Mouse (Mus musculus) heart, postnatal 14 days (tissue): Measurements from ENCODE around the gene Map3k11. TPM values are rescaled to one million over a fixed set of nuclear protein-coding genes. Genes with fewer than 3 reads are reported as not detected.

ENCODE experiments used
- DNase-seq, 2 experiments: peaks; one replicate each; pipeline ENCODE4 v3.0.0; 2021 to 2022
- intact Hi-C: fragments of 180-260 bp; cut with DNase I; formaldehyde crosslinking; loops from one replicate; pipeline ENCODE4 v1.15.1; 2025
- long read RNA-seq, 2 experiments: library from polyadenylated mRNA; stranded (forward); transcript quantifications; one replicate each; pipeline ENCODE4 v2.0.0; 2021
- total RNA-seq, 2 experiments: library from RNA; stranded (reverse); gene quantifications; 2 replicates each; pipeline ENCODE4 v1.2.3; 2021

Gene Map3k11
- 10 to 100 TPM; 35.9 to 37.2 TPM for total RNA-seq
- long read RNA-seq, experiment 1, partial matches to known transcripts, result 61 of 67 reads
- long read RNA-seq, experiment 1, other reads (novel, unspliced or antisense), result 6 of 67 reads
- long read RNA-seq, experiment 2, partial matches to known transcripts, result 55 of 60 reads
- long read RNA-seq, experiment 2, other reads (novel, unspliced or antisense), result 5 of 60 reads

- intact Hi-C loops, result no loop called here
- DNase-seq, result peak; percentile 95 to 96
Measured at GRCm38 (mm10) chr19:5688200-5689087, at the start of gene Map3k11, which contains the start of gene Pcnx3. TSS of gene Map3k11 (plus strand) at chr19:5688742. TSS of gene Pcnx3 (minus strand) at chr19:5688908.

- intact Hi-C loops, result no loop called here
- DNase-seq, result no peak
Measured at GRCm38 (mm10) chr19:5640339-5640738, 48.2 kb upstream of the Map3k11 start.

GRCm38 (mm10) chr19:5641021-5641420, 47.5 kb upstream of the Map3k11 start:
- intact Hi-C loops, result no loop called here
- DNase-seq, result no peak

- intact Hi-C loops, result no loop called here
- DNase-seq, result no peak
Measured at GRCm38 (mm10) chr19:5641641-5642040, 46.9 kb upstream of the Map3k11 start.

- intact Hi-C loops, result no loop called here
- no peak for DNase-seq
Measured at GRCm38 (mm10) chr19:5645280-5645679, 43.3 kb upstream of the Map3k11 start.

GRCm38 (mm10) chr19:5646731-5647330, 41.7 kb upstream of the Map3k11 start:
- DNase-seq, result no peak
- intact Hi-C loops, result no loop called here

GRCm38 (mm10) chr19:5647791-5648190, 40.8 kb upstream of the Map3k11 start:
- intact Hi-C loops, result no loop called here
- no peak for DNase-seq

GRCm38 (mm10) chr19:5648401-5649297, 39.9 kb upstream of the Map3k11 start:
- intact Hi-C loops, result no loop called here
- DNase-seq, result peak; percentile 83 to 85

- peak; percentile 59 to 70 for DNase-seq
- intact Hi-C loops, result no loop called here
Measured at GRCm38 (mm10) chr19:5649298-5649741, 39.2 kb upstream of the Map3k11 start.

- intact Hi-C loops, result no loop called here
- no peak for DNase-seq
Measured at GRCm38 (mm10) chr19:5651502-5652274, 36.9 kb upstream of the Map3k11 start.

- no peak for DNase-seq
Measured at GRCm38 (mm10) chr19:5652570-5652969, 36.0 kb upstream of the Map3k11 start.

GRCm38 (mm10) chr19:5653969-5654719, 34.4 kb upstream of the Map3k11 start:
- intact Hi-C loops, result no loop called here
- DNase-seq, result no peak

More at GRCm38 (mm10) chr19:5652570-5652969, 36.0 kb upstream of the Map3k11 start:
- intact Hi-C loops, result no loop called here

GRCm38 (mm10) chr19:5654720-5655298, 33.7 kb upstream of the Map3k11 start:
- intact Hi-C loops, result no loop called here
- no peak for DNase-seq

GRCm38 (mm10) chr19:5660942-5661751, 27.4 kb upstream of the Map3k11 start:
- peak; percentile 50 to 55 for DNase-seq
- intact Hi-C loops, result no loop called here

GRCm38 (mm10) chr19:5662310-5662709, 26.2 kb upstream of the Map3k11 start:
- intact Hi-C loops, result no loop called here

GRCm38 (mm10) chr19:5662981-5663913, 25.3 kb upstream of the Map3k11 start, which contains the start of gene Sipa1:
TSS of gene Sipa1 (minus strand) at chr19:5663707.
- intact Hi-C loops, result no loop called here
- DNase-seq, result peak; percentile 96 to 97

More at GRCm38 (mm10) chr19:5662310-5662709, 26.2 kb upstream of the Map3k11 start:
- DNase-seq, result no peak
